Mouse (Mus musculus) mature B cell (primary cell): ENCODE measurements around the gene Ttc8.

Source experiments
- in situ Hi-C: fragments of 300-500 bp; cut with MboI; formaldehyde crosslinking; loops from 2 replicates; pipeline ENCODE4 v1.14.3; 2019

Ttc8 gene

DNA sequence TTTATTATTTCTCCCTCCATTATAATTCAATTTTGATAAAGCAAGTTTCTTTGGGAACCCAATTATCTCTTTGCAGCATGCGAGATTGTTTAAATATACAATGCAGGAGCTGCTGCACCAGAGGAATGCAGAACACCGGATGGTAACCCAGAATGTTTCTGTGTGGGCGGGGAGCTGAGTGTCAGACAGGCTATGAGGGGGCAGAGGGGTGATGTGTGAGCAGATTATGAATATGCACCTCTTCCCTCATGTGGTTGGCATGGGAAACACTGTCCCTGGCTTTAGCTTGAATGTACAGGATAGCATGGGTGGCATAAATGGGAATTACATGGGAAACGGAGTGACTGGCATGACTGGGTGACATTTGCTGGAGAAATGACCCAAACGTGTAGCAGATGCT is 108.3 kb downstream of the Ttc8 start:
- in situ Hi-C loops, result no loop called here

- in situ Hi-C loops, result no loop called here
These were observed 109.6 kb downstream of the Ttc8 start for GRCm38 (mm10) chr12:99030022-99030421.
